Mouse (Mus musculus): ENCODE results near the gene Skil. TPM values are rescaled to one million over a fixed set of nuclear protein-coding genes. Genes with fewer than 3 reads are reported as not detected.

Gene Skil
- polyA plus RNA-seq (2012; rRNA removed), result 5.1 and 5.3 TPM in 2 replicates

GRCm38 (mm10) chr3:31094531-31095178 is at the start of gene Skil:
Gene Skil, plus strand, starts transcription at chr3:31095058.

GRCm38 (mm10) chr3:31149706-31150105 is 54.8 kb downstream of the Skil start, which contains the start of gene Cldn11:
Gene Cldn11, plus strand, starts transcription at chr3:31149920.

Other genes with a start within 250 kb of the Skil start
- 17.1 and 24.0 TPM in 2 replicates for gene Gpr160, start 239.1 kb upstream of the Skil start, polyA plus RNA-seq (2012; rRNA removed)
- gene Phc3, start 125.6 kb upstream of the Skil start, polyA plus RNA-seq (2012; rRNA removed), result 18.3 and 24.3 TPM in 2 replicates
- 20.6 and 22.1 TPM in 2 replicates for gene Prkci, start 99.3 kb upstream of the Skil start, polyA plus RNA-seq (2012; rRNA removed)
- 0.60 and 0.86 TPM in 2 replicates for gene Cldn11, start 54.9 kb downstream of the Skil start, polyA plus RNA-seq (2012; rRNA removed)
- 0.53 and 0.79 TPM in 2 replicates for gene Slc7a14, start 215.3 kb downstream of the Skil start, polyA plus RNA-seq (2012; rRNA removed)